Mouse (Mus musculus) stomach, embryonic 14.5 days (tissue): Measurements from ENCODE around the gene Ptpdc1. TPM values are rescaled to one million over a fixed set of nuclear protein-coding genes. Genes with fewer than 3 reads are reported as not detected.
A peak's percentile ranks its signal among the peaks of the same experiment; 100 is the strongest.

Experiments
- ATAC-seq: fragments of 200-750 bp; cut with Nextera tagmentation; 2 replicates; pipeline ENCODE4 v1.8.0; 2017; ENCODE audit warnings: low read depth, moderate TSS enrichment; ENCODE audit not compliant: insufficient number of reproducible peaks, insufficient read depth, low FRiP score
- H3K27ac ChIP-seq: fragments of 300-500 bp; sonication (generic); 2 replicates; pipeline ENCODE4 v1.5.1; 2014; ENCODE audit warnings: mild to moderate bottlenecking, low read length, moderate library complexity, mixed read lengths
- H3K27me3 ChIP-seq: fragments of 300-500 bp; sonication (generic); 2 replicates; pipeline ENCODE4 v1.6.1; 2014; ENCODE audit warnings: low read length, control low read depth, mixed read lengths; ENCODE audit not compliant: control insufficient read depth, insufficient read depth
- H3K36me3 ChIP-seq: fragments of 300-500 bp; sonication (generic); 2 replicates; pipeline ENCODE4 v1.6.1; 2014; ENCODE audit warnings: mild to moderate bottlenecking, control low read depth, low read length, moderate library complexity, mixed read lengths; ENCODE audit not compliant: control insufficient read depth, insufficient read depth
- H3K4me1 ChIP-seq: fragments of 300-500 bp; sonication (generic); 2 replicates; pipeline ENCODE4 v1.6.1; 2014; ENCODE audit warnings: low read length, control low read depth, mixed read lengths; ENCODE audit not compliant: control insufficient read depth, insufficient read depth
- H3K4me2 ChIP-seq: fragments of 300-500 bp; sonication (generic); replicated peaks from 2 replicates; pipeline ENCODE4 v1.6.1; 2014; ENCODE audit warnings: low read depth, low read length, control low read depth
- H3K4me3 ChIP-seq: fragments of 300-500 bp; sonication (generic); 2 replicates; pipeline ENCODE4 v1.5.1; 2014; ENCODE audit warnings: low read depth, low read length, control low read depth
- H3K9ac ChIP-seq: fragments of 300-500 bp; sonication (generic); replicated peaks from 2 replicates; pipeline ENCODE4 v1.6.1; 2014; ENCODE audit warnings: low read depth, mild to moderate bottlenecking, control low read depth, low read length, moderate library complexity, mixed read lengths
- H3K9me3 ChIP-seq: fragments of 300-500 bp; sonication (generic); 2 replicates; pipeline ENCODE4 v1.6.1; 2016; ENCODE audit warnings: low read depth, low read length, control low read depth; ENCODE audit not compliant: control insufficient read depth
- WGBS: fragments of 180-500 bp; shearing (Covaris S2); extraction: QIAGEN DNeasy Blood & Tissue Kit; methylation state at CpG from one replicate; pipeline ENCODE4 v1.1.7; 2014; 5-methylcytosine and 5-hydroxymethylcytosine counted together
- polyA plus RNA-seq: library from polyadenylated mRNA; unstranded; fragments of >200 nt; fragmentation: Nextera tagmentation; extraction: Ambion mirVana; gene quantifications from 2 replicates; pipeline ENCODE4 v1.2.1, GENCODE M21; 2014

The Ptpdc1 gene
- polyA plus RNA-seq, 1 experiment from 2014 or later, result 15.1 TPM

DNA sequence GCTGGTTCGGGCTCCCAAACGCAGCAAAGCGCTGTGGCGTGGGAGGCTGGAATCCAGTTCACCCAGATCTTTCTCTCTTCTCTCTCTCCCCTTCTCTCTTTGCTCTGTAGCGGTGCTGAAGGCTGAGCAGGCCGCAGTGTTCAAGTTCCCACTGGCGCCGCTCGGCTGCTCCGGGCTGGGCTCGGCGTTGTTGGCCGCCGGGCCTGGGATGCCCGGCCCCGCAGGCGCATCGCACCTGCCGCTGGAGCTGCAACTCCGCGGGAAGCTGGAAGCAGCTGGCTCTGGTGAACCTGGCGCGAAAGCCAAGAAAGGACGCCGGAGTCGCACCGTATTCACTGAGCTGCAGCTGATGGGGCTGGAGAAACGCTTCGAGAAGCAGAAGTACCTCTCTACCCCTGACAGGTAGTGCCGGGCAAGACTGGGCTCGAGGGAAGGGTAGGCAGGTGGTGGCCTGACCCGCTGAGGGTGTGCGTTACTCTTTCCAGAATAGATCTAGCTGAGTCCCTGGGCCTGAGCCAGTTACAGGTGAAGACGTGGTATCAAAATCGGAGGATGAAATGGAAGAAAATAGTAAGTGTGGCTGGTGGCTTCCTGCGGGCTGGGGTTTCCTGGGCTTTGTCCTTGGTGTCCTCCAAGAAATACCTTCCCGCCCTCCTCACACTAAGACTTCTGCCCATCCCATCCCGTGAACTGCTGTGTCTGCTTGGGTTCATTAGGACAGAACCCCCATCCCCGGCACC lies 39.6 kb upstream of the Ptpdc1 start:
- Histone ChIP-seq H3K27ac (peak overlapping the region; percentile 95), H3K9me3 (no peaks in the 10 kb centered on the region), H3K4me1 (peaks cover 13% of the 10 kb centered on the region; the same call in 1 of the 2 replicates), H3K36me3 (peaks cover 8% of the 10 kb centered on the region; the same call in 1 of the 2 replicates), H3K4me3 (peak overlapping the region; percentile 72), H3K27me3 (0 out of 2 replicates have a peak, but pooled peaks cover 3% of the 10 kb centered on the region), H3K4me2 (peak overlapping the region; percentile 76), H3K9ac (peak overlapping the region; percentile 83)
- 4% methylated on average over 39 of the region's 39 CpGs for WGBS
- no peak for ATAC-seq

DNA sequence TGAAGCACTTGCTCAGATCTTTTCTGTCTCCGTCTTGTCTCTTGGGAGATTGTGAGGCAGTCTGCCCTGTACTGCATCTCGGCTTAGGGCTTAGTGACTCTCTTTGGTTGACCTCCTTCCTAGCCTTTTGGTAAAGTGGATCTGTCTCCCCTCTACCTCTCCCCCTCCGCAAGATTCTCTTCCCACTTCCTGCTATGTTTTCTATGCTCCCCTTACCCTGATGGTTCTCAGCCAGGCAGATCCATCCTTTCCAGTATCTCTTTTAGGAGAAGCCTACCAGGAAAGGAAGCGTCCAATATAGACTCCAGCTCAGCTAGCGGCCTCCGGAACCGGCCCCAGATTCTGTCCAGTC lies 38.5 kb upstream of the Ptpdc1 start:
- H3K36me3 ChIP-seq, result peaks cover 8% of the 10 kb centered on the region; the same call in 1 of the 2 replicates
- ATAC-seq, result no peak
- 9% methylated on average over 7 of the region's 7 CpGs for WGBS
- peak overlapping the region; percentile 72 for H3K4me3 ChIP-seq
- H3K27ac ChIP-seq, result peak overlapping the region; percentile 95; the same call in 1 of the 2 replicates
- peak overlapping the region; percentile 83 for H3K9ac ChIP-seq
- peaks cover 14% of the 10 kb centered on the region; the same call in 1 of the 2 replicates for H3K4me1 ChIP-seq
- H3K9me3 ChIP-seq, result no peaks in the 10 kb centered on the region
- H3K4me2 ChIP-seq, result peak overlapping the region; percentile 76
- 0 out of 2 replicates have a peak, but pooled peaks cover 3% of the 10 kb centered on the region for H3K27me3 ChIP-seq

DNA sequence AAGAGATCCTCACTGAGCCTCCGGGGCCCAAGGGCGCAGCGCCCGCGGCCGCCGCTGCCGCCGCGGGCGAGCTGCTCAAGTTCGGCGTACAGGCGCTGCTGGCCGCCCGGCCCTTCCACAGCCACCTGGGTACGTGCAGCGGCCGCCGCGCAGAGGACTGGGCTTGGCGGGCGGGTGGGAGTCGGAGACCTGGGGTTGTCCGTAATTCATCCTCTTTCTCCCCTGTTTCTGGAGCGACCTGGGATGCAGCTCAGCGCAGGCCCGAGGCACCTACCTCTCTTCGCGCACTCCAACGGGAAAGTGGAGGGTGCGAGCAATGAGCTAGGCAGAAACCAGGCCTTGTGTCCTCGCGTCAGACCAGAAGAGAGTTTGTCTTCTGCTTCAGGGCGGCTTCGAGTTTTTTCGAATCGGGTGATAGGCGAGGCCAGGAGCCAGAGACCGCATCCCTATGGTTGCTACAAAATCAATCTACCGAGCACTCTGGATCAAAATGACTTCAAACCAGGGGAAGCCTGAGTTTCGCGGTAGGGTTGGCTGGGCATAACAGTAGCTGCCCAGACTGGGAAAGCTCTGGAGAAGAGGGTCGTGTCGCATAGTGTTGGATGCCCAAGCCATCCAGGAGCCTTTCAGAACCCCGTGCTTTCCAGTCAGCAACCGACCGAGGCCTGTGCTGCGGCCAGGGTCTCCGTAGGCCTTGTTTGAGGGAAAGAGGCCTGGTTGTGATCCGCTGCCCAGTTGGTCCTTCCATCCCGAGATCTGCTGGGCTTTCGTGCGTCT lies 37.9 kb upstream of the Ptpdc1 start:
- peaks cover 8% of the 10 kb centered on the region; the same call in 1 of the 2 replicates for H3K36me3 ChIP-seq
- H3K4me1 ChIP-seq, result peaks cover 14% of the 10 kb centered on the region; the same call in 1 of the 2 replicates
- H3K4me2 ChIP-seq, result peak overlapping the region; percentile 76
- 0 out of 2 replicates have a peak, but pooled peaks cover 3% of the 10 kb centered on the region for H3K27me3 ChIP-seq
- H3K9ac ChIP-seq, result peak overlapping the region; percentile 83
- H3K27ac ChIP-seq, result peak overlapping the region; percentile 95
- 3% methylated on average over 53 of the region's 54 CpGs for WGBS
- no peak for ATAC-seq
- H3K4me3 ChIP-seq, result peak overlapping the region; percentile 72
- no peaks in the 10 kb centered on the region for H3K9me3 ChIP-seq

DNA sequence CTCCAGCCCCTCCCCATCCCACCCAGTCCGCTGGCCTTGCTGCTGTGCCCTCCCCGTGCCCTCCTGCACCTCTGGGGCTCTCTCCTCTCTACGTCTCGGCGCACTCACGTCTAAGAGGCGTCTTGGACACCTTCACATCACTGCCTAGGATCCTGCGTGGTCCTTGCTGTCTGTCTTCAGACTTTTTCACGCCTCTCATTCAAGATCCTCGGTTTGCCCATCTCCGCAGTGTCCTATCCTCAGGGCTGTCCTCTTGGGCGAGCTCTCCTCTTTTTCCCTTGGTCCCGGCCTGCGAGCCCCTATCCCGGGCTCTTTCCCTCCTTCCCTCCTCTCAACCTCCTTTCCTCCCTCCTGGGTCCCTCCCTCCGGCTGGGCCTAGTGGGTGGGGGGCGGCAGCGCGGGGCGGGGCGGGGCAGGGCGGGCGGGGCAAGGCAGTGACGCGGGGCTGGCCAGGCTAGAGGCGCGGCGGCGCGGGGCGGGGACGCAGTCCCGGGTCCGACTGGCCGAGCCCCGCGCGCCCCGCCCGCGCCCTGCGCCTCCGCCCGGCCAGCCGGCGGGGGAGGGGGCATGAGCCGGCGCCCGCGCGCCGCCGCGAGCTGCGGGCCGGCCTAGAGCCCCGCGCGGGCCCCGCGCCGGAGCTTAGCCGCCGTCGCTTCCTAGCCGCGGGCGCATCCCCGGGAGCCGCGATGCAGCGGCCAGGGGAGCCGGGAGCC lies 37.1 kb upstream of the Ptpdc1 start, which contains the start of gene Barx1:
Gene Barx1, plus strand, starts transcription at position 568 of the 713 bp plus-strand sequence.
- H3K27ac ChIP-seq, result peak within 1 kb of the TSS; percentile 97
- peak within 1 kb of the TSS; percentile 83 for H3K9ac ChIP-seq
- peak; percentile 83 for ATAC-seq
- WGBS, result under 1% methylated on average over 51 of the region's 73 CpGs
- peaks cover 8% of the 10 kb centered on the region; the same call in 1 of the 2 replicates for H3K36me3 ChIP-seq
- peaks cover 5% of the 10 kb centered on the region; the same call in 1 of the 2 replicates for H3K27me3 ChIP-seq
- H3K4me1 ChIP-seq, result peaks cover 17% of the 10 kb centered on the region
- H3K4me3 ChIP-seq, result peak within 1 kb of the TSS; percentile 72
- H3K4me2 ChIP-seq, result peak within 1 kb of the TSS; percentile 76
- no peaks in the 10 kb centered on the region for H3K9me3 ChIP-seq

DNA sequence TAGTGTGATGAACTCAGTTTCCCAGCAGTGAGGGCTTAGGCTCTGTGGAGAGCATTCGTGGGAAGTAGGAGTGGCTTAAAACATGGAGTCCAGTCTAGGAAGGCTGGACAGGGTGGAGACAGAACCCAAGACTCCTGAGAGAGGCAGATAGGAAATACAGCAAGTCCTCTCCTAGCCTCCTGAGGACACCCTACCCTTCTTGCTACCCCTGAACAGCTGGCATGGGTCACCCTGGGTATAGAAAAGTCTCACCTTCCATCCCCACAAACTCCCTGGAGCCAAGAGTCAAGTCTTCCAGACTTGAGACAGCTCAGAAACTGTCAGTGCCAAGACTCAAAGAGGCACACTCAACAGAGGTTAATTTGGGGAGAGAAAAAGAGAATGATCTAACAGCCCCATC lies 36.1 kb upstream of the Ptpdc1 start:
- peak overlapping the region; percentile 72 for H3K4me3 ChIP-seq
- no peak for ATAC-seq
- H3K36me3 ChIP-seq, result peaks cover 8% of the 10 kb centered on the region; the same call in 1 of the 2 replicates
- peaks cover 5% of the 10 kb centered on the region; the same call in 1 of the 2 replicates for H3K27me3 ChIP-seq
- peak overlapping the region; percentile 57 for H3K9ac ChIP-seq
- H3K27ac ChIP-seq, result peak overlapping the region; percentile 97
- no peaks in the 10 kb centered on the region for H3K9me3 ChIP-seq
- WGBS, result 6% methylated on average over 1 of the region's 1 CpGs
- H3K4me2 ChIP-seq, result peak overlapping the region; percentile 76
- peaks cover 18% of the 10 kb centered on the region for H3K4me1 ChIP-seq

DNA sequence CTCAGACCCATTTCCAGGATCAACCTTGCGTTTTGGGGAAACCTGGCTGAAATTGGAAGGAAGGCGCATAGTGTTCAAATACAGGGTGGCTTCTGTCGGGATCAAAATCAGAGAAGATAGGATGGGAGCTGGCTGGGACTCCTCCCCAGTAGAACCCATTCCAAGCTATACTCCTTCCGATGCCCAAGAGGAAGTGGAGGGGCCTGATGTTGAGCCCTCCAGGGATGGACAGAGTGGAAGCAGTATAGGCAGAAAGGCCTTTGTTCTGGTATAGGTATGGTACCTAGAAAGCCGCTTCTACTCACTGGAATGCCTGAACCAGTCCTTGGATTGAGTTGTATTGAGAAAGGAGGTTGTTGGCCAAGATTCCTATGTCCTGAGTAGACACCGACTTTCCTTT lies 35.3 kb upstream of the Ptpdc1 start:
- H3K9me3 ChIP-seq, result no peaks in the 10 kb centered on the region
- H3K4me2 ChIP-seq, result peak overlapping the region; percentile 76
- 23% methylated on average over 6 of the region's 6 CpGs for WGBS
- ATAC-seq, result no peak
- 0 out of 2 replicates have a peak, but pooled peaks cover under 1% of the 10 kb centered on the region for H3K36me3 ChIP-seq
- peak overlapping the region; percentile 97 for H3K27ac ChIP-seq
- peaks cover 9% of the 10 kb centered on the region; the same call in 1 of the 2 replicates for H3K27me3 ChIP-seq
- peak overlapping the region; percentile 57 for H3K9ac ChIP-seq
- peaks cover 21% of the 10 kb centered on the region for H3K4me1 ChIP-seq
- peak overlapping the region; percentile 72 for H3K4me3 ChIP-seq

DNA sequence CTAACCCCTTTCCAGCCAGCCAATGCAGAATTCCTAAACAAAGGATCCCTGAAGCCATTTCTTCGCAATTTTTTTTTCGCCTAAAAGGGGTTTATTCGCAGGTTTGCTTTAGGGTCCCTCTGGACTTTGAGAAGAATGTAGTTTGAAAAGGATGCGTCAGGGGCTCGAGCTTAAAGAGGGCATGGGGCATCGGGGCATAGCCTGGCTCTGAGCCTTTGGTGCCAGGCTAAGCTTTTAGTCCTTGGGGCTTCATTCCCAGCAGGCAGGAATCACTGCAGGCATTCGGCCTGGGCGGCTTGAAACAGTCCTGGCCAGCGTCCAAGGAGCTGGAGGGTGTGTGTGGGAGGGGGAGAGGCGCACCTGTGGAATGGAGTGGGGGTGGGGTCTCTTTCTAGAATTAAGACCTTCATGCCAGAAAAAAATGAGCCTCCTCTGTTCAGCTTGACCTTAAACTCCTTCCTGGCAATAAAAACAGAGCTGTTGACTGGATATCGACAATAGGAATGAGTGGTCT lies 34.8 kb upstream of the Ptpdc1 start:
- Histone ChIP-seq H3K4me3 (peak overlapping the region; percentile 72), H3K27me3 (peaks cover 9% of the 10 kb centered on the region; the same call in 1 of the 2 replicates), H3K4me1 (peaks cover 24% of the 10 kb centered on the region), H3K9me3 (no peaks in the 10 kb centered on the region), H3K36me3 (no peaks in the 10 kb centered on the region), H3K9ac (peak overlapping the region; percentile 57), H3K27ac (peak overlapping the region; percentile 97), H3K4me2 (peak overlapping the region; percentile 76)
- 2% methylated on average over 11 of the region's 11 CpGs for WGBS
- no peak for ATAC-seq
